Mouse (Mus musculus) limb, embryonic 15.5 days (tissue): ENCODE measurements around the gene Secisbp2l. TPM values are rescaled to one million over a fixed set of nuclear protein-coding genes. Genes with fewer than 3 reads are reported as not detected.
A peak's percentile ranks its signal among the peaks of the same experiment; 100 is the strongest.

Source experiments
- ATAC-seq: fragments of 200-750 bp; cut with Nextera tagmentation; 2 replicates; pipeline ENCODE4 v1.8.0; 2017; ENCODE audit warnings: low read depth, moderate TSS enrichment; ENCODE audit not compliant: insufficient number of reproducible peaks, low FRiP score, low TSS enrichment
- H3K27ac ChIP-seq: fragments of 300-500 bp; sonication (generic); 2 replicates; pipeline ENCODE4 v1.5.1; 2015; ENCODE audit warnings: moderate library complexity, mild to moderate bottlenecking, inconsistent platforms
- H3K27me3 ChIP-seq: fragments of 300-500 bp; sonication (generic); 2 replicates; pipeline ENCODE4 v1.6.1; 2015; ENCODE audit warnings: inconsistent platforms
- H3K36me3 ChIP-seq: fragments of 300-500 bp; sonication (generic); 2 replicates; pipeline ENCODE4 v1.6.1; 2015; ENCODE audit warnings: inconsistent platforms
- H3K4me1 ChIP-seq: fragments of 300-500 bp; sonication (generic); 2 replicates; pipeline ENCODE4 v1.6.1; 2015; ENCODE audit warnings: inconsistent platforms
- H3K4me2 ChIP-seq: fragments of 300-500 bp; sonication (generic); 2 replicates; pipeline ENCODE4 v1.6.1; 2015; ENCODE audit warnings: mild to moderate bottlenecking, inconsistent platforms
- H3K4me3 ChIP-seq: fragments of 300-500 bp; sonication (generic); 2 replicates; pipeline ENCODE4 v1.5.1; 2015; ENCODE audit warnings: mild to moderate bottlenecking, inconsistent platforms
- H3K9ac ChIP-seq: fragments of 300-500 bp; sonication (generic); 2 replicates; pipeline ENCODE4 v1.6.1; 2015; ENCODE audit warnings: inconsistent platforms
- H3K9me3 ChIP-seq: fragments of 300-500 bp; sonication (generic); 2 replicates; pipeline ENCODE4 v1.6.1; 2016; ENCODE audit warnings: inconsistent platforms
- WGBS: fragments of 180-500 bp; shearing (Covaris S2); methylation state at CpG from one replicate; pipeline ENCODE4 v1.1.7; 2015; 5-methylcytosine and 5-hydroxymethylcytosine counted together
- polyA plus RNA-seq: library from polyadenylated mRNA; unstranded; fragments of >200 nt; fragmentation: Nextera tagmentation; extraction: Ambion mirVana; gene quantifications from 2 replicates; pipeline ENCODE4 v1.2.1, GENCODE M21; 2015

Secisbp2l gene
- polyA plus RNA-seq, 1 experiment from 2014 or later, result 19.9 TPM

DNA sequence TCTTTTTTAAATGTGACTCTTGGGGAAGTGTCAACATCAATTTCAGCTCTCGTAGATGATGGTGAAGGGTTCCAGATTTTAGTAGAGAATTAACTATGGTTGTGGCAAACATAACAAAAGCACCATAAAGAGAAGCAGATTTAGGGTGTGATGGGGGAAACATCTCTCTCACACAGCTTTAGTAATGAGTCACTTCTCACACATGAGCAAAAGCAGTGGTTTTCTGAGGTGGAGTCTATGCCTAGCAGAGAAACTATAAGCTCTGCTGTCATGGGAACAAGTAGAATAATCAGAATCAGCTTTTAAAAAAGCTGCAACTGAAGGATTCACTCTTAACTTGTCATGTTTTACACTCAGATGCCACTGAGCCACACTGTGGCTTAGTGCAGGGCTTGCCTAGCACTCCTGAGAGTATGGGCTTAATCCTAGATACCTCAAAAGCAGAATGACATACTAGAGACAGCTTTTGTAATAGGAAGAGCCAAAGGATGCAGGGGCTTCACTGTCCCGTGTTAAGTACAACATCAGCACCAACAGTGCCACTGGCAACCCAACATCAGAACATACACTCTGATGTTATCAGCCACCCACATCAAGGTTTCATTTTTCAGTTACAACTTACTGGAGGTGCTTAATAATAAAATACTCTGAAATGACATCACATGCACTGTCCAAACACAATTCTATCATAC, 47.2 kb downstream of the Secisbp2l start:
- 62% methylated on average over 2 of the region's 2 CpGs for WGBS
- ATAC-seq, result no peak

GRCm38 (mm10) chr2:125734741-125735140, 47.9 kb downstream of the Secisbp2l start:
- peaks cover 14% of the 10 kb centered on the region for H3K36me3 ChIP-seq
- ATAC-seq, result no peak
- no peaks in the 10 kb centered on the region for H3K9me3 ChIP-seq
- H3K9ac ChIP-seq, result no peak overlapping the region
- H3K27me3 ChIP-seq, result no peaks in the 10 kb centered on the region
- H3K4me2 ChIP-seq, result no peak overlapping the region
- peaks cover 13% of the 10 kb centered on the region for H3K4me1 ChIP-seq
- no peak overlapping the region for H3K4me3 ChIP-seq
- H3K27ac ChIP-seq, result no peak overlapping the region

More for the DNA sequence above, 47.2 kb downstream of the Secisbp2l start:
- no peak overlapping the region for H3K4me2 ChIP-seq
- no peaks in the 10 kb centered on the region for H3K9me3 ChIP-seq
- H3K9ac ChIP-seq, result no peak overlapping the region
- peaks cover 19% of the 10 kb centered on the region for H3K36me3 ChIP-seq
- no peaks in the 10 kb centered on the region for H3K27me3 ChIP-seq
- no peak overlapping the region for H3K27ac ChIP-seq
- H3K4me3 ChIP-seq, result no peak overlapping the region
- H3K4me1 ChIP-seq, result peaks cover 13% of the 10 kb centered on the region

DNA sequence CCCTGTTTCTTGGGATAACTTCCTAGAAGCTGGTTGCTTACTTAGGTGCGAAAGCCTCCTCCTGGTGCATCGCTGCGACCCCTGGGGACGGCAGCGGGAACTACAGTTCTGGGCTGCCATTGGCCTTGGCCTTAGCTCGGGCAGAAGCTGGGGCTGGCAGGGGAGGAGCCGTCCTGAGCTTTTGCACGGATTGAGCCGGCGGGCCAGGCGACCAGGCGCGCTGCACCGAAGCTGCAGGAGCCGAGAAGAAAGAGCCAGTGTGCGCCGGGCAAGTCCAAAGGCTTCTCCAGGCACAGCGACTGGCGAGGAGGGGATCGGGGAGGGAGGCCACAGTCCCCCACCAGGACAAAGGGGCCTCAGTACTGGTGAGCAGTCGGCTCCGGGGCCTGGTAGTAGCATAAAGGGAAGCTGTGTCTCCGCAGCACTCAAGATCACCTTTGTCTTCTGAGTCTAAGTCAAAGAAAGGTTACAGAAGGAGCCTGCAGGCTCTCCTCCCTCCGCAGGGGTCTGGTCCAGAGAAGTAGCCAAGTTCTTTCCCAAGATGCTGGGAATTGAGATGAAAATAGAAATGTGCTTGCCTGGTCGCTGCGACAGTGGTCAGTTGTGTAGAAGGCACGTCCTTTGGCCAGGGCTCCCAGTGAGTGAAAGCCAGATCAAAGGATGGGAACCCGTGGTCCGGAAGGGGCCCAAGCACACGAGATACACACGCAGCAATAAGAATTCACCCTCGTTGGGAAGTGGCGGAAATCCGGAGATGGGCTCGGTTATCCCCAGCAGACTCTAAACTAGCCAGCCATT, 50.7 kb downstream of the Secisbp2l start:
- H3K4me3 ChIP-seq, result peak overlapping the region; percentile 48
- H3K27ac ChIP-seq, result peak overlapping the region; percentile 84
- H3K36me3 ChIP-seq, result no peaks in the 10 kb centered on the region
- H3K27me3 ChIP-seq, result no peaks in the 10 kb centered on the region
- peak overlapping the region; percentile 77 for H3K4me2 ChIP-seq
- peak overlapping the region; percentile 60 for H3K9ac ChIP-seq
- no peaks in the 10 kb centered on the region for H3K9me3 ChIP-seq
- H3K4me1 ChIP-seq, result peaks cover 13% of the 10 kb centered on the region
- ATAC-seq, result peak; percentile 93
- 7% methylated on average over 35 of the region's 35 CpGs for WGBS

GRCm38 (mm10) chr2:125724546-125725114, 58.0 kb downstream of the Secisbp2l start:
- Histone ChIP-seq H3K4me1 (peaks cover 25% of the 10 kb centered on the region), H3K36me3 (no peaks in the 10 kb centered on the region), H3K27me3 (peaks cover 32% of the 10 kb centered on the region), H3K4me3 (peak overlapping the region; percentile 47), H3K27ac (no peak overlapping the region), H3K9me3 (no peaks in the 10 kb centered on the region), H3K4me2 (peak overlapping the region; percentile 89), H3K9ac (0 out of 2 replicates have a peak overlapping the region, but pooled peaks have one; percentile 17)
- ATAC-seq, result no peak
- 4% methylated on average over 16 of the region's 16 CpGs for WGBS

GRCm38 (mm10) chr2:125724086-125724430, 58.6 kb downstream of the Secisbp2l start, which contains the start of gene Shc4:
Shc4 (minus strand) TSS chr2:125724148.
- peak within 1 kb of the TSS; percentile 47 for H3K4me3 ChIP-seq
- H3K9me3 ChIP-seq, result no peaks in the 10 kb centered on the region
- H3K4me1 ChIP-seq, result peaks cover 25% of the 10 kb centered on the region
- peaks cover 32% of the 10 kb centered on the region for H3K27me3 ChIP-seq
- 0 out of 2 replicates have a peak within 1 kb of the TSS, but pooled peaks have one; percentile 1 for H3K27ac ChIP-seq
- no peaks in the 10 kb centered on the region for H3K36me3 ChIP-seq
- peak; percentile 46 for ATAC-seq
- H3K4me2 ChIP-seq, result peak within 1 kb of the TSS; percentile 89
- WGBS, result 0% methylated on average over 15 of the region's 15 CpGs
- peak within 1 kb of the TSS; percentile 33 for H3K9ac ChIP-seq

GRCm38 (mm10) chr2:125723408-125724085, 59.1 kb downstream of the Secisbp2l start:
- Histone ChIP-seq H3K4me2 (peak overlapping the region; percentile 89), H3K9me3 (no peaks in the 10 kb centered on the region), H3K4me1 (peaks cover 25% of the 10 kb centered on the region), H3K27ac (0 out of 2 replicates have a peak overlapping the region, but pooled peaks have one; percentile 1), H3K27me3 (peaks cover 32% of the 10 kb centered on the region), H3K9ac (peak overlapping the region; percentile 33), H3K36me3 (no peaks in the 10 kb centered on the region), H3K4me3 (peak overlapping the region; percentile 47)
- under 1% methylated on average over 34 of the region's 34 CpGs for WGBS
- ATAC-seq, result peak; percentile 66

DNA sequence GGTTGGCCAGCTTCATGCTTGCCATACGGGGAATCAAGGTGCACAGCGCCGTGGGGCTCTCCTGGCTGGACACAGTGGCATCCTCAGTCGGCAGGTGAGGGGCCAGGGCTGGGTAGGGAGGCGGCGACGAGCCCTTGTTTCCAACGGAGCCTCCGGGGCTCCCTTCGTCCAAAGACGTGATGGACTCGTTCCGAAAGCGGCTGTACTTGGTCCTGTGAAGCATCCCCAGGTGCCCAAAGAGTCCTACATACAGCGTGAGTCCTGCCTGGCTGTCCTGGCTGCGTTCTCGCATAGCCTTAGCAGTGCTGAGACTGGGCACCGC, 59.6 kb downstream of the Secisbp2l start:
- H3K4me3 ChIP-seq, result peak overlapping the region; percentile 47

DNA sequence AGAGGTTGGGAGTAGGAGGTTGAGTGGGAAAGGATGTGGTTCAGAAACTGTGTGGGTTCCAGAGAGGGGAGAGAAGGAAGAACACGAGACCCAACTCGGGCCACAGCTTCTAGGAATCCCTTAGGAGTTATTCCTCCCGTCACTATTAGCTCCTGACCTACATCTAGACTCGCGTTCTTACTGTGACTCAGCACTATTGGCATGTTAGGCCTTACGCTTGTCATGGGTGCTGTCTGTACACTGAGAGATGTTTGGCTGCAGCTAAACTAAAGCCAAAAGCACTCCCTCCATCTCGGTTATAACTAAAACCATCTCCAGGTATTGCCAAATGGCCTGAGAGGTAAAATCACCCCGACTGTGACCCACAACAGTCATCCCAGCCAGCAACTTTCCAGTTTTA, 66.1 kb downstream of the Secisbp2l start:
- H3K36me3 ChIP-seq, result no peaks in the 10 kb centered on the region
- H3K9me3 ChIP-seq, result no peaks in the 10 kb centered on the region
- 80% methylated on average over 8 of the region's 8 CpGs for WGBS
- no peak overlapping the region for H3K9ac ChIP-seq
- peaks cover 7% of the 10 kb centered on the region for H3K27me3 ChIP-seq
- no peaks in the 10 kb centered on the region for H3K4me1 ChIP-seq
- no peak overlapping the region for H3K4me3 ChIP-seq
- no peak overlapping the region for H3K4me2 ChIP-seq
- ATAC-seq, result no peak
- no peak overlapping the region for H3K27ac ChIP-seq

More for the DNA sequence above, 59.6 kb downstream of the Secisbp2l start:
- H3K4me1 ChIP-seq, result peaks cover 25% of the 10 kb centered on the region
- no peak overlapping the region for H3K27ac ChIP-seq
- H3K9me3 ChIP-seq, result no peaks in the 10 kb centered on the region
- ATAC-seq, result no peak
- no peaks in the 10 kb centered on the region for H3K36me3 ChIP-seq
- 3% methylated on average over 18 of the region's 18 CpGs for WGBS
- H3K4me2 ChIP-seq, result peak overlapping the region; percentile 89
- peaks cover 32% of the 10 kb centered on the region for H3K27me3 ChIP-seq
- peak overlapping the region; percentile 33 for H3K9ac ChIP-seq

GRCm38 (mm10) chr2:125706510-125706921, 76.2 kb downstream of the Secisbp2l start:
- H3K4me3 ChIP-seq, result no peak overlapping the region
- no peak overlapping the region for H3K9ac ChIP-seq
- H3K27me3 ChIP-seq, result no peaks in the 10 kb centered on the region
- no peaks in the 10 kb centered on the region for H3K4me1 ChIP-seq
- WGBS, result 80% methylated on average over 5 of the region's 5 CpGs
- ATAC-seq, result no peak
- H3K36me3 ChIP-seq, result no peaks in the 10 kb centered on the region
- H3K9me3 ChIP-seq, result no peaks in the 10 kb centered on the region
- no peak overlapping the region for H3K4me2 ChIP-seq
- no peak overlapping the region for H3K27ac ChIP-seq

GRCm38 (mm10) chr2:125704907-125705631, 77.6 kb downstream of the Secisbp2l start:
- no peak overlapping the region for H3K4me3 ChIP-seq
- H3K4me1 ChIP-seq, result no peaks in the 10 kb centered on the region
- H3K4me2 ChIP-seq, result no peak overlapping the region
- no peaks in the 10 kb centered on the region for H3K27me3 ChIP-seq
- no peaks in the 10 kb centered on the region for H3K9me3 ChIP-seq
- no peaks in the 10 kb centered on the region for H3K36me3 ChIP-seq
- 57% methylated on average over 12 of the region's 12 CpGs for WGBS
- H3K27ac ChIP-seq, result no peak overlapping the region
- H3K9ac ChIP-seq, result no peak overlapping the region
- no peak for ATAC-seq

DNA sequence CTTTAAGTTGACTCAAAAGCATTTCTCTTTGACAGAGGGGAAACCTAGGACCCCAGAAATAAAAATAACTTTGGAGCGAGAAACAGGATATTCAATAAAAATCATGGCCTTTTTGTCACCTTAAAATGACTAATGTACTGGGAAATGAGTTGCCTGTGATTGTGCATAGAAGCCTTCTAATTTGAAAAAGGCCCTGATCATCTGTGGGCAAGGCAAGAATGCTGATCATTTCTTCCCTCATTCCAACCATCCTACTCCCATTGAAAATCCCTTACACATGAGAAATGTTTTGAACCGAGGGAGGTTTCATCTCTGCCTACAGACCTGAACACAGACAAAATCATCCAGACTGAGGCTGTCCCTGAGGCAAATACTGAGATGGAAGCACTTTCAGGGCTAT, 79.8 kb downstream of the Secisbp2l start:
- H3K4me1 ChIP-seq, result no peaks in the 10 kb centered on the region
- ATAC-seq, result no peak
- H3K4me3 ChIP-seq, result no peak overlapping the region
- 72% methylated on average over 2 of the region's 2 CpGs for WGBS
- no peaks in the 10 kb centered on the region for H3K9me3 ChIP-seq
- H3K36me3 ChIP-seq, result no peaks in the 10 kb centered on the region
- H3K9ac ChIP-seq, result no peak overlapping the region
- H3K27ac ChIP-seq, result no peak overlapping the region
- no peak overlapping the region for H3K4me2 ChIP-seq
- no peaks in the 10 kb centered on the region for H3K27me3 ChIP-seq
